Mouse (Mus musculus): ENCODE data around the gene Ppp2r5a.
A peak's percentile ranks its signal among the peaks of the same experiment; 100 is the strongest.
"Not testable (repeated sequence)": the region's sequence is repeated elsewhere in the genome, so short reads cannot be mapped to it uniquely, and the experiment has no call there.

Gene Ppp2r5a

GRCm38 (mm10) chr1:191403074-191403473, at the start of gene Ppp2r5a:
Ppp2r5a (minus strand) TSS chr1:191403272.
- no peak for DNase-seq

- no peak for DNase-seq
Observed at GRCm38 (mm10) chr1:191450614-191451013, 47.5 kb upstream of the Ppp2r5a start.

GRCm38 (mm10) chr1:191449537-191449936, 46.5 kb upstream of the Ppp2r5a start:
- DNase-seq = no peak

- peak; percentile 37 to 72 for DNase-seq
Observed at GRCm38 (mm10) chr1:191447391-191448016, 44.4 kb upstream of the Ppp2r5a start.

- DNase-seq = peak; percentile 64 to 89
Observed at GRCm38 (mm10) chr1:191446307-191446706, 43.2 kb upstream of the Ppp2r5a start.

GRCm38 (mm10) chr1:191445831-191446258, 42.8 kb upstream of the Ppp2r5a start:
- DNase-seq = peak; percentile 47 to 80

GRCm38 (mm10) chr1:191445401-191445800, 42.3 kb upstream of the Ppp2r5a start:
- DNase-seq = peak; percentile 64 to 87

- peak; percentile 56 to 80 for DNase-seq
Observed at GRCm38 (mm10) chr1:191444467-191444866, 41.4 kb upstream of the Ppp2r5a start.

- no peak for DNase-seq
Observed at GRCm38 (mm10) chr1:191439011-191439410, 35.9 kb upstream of the Ppp2r5a start.

- DNase-seq = no peak
Observed at GRCm38 (mm10) chr1:191438546-191438945, 35.5 kb upstream of the Ppp2r5a start.

GRCm38 (mm10) chr1:191436647-191437046, 33.6 kb upstream of the Ppp2r5a start:
- peak; percentile 55 to 79 for DNase-seq

GRCm38 (mm10) chr1:191435359-191435758, 32.3 kb upstream of the Ppp2r5a start:
- DNase-seq = peak; percentile 91 to 95

GRCm38 (mm10) chr1:191432531-191432930, 29.5 kb upstream of the Ppp2r5a start:
- DNase-seq = peak; percentile 79 to 87

- DNase-seq = no peak
Observed at GRCm38 (mm10) chr1:191432023-191432422, 29.0 kb upstream of the Ppp2r5a start.

- no peak for DNase-seq
Observed at GRCm38 (mm10) chr1:191430121-191430520, 27.0 kb upstream of the Ppp2r5a start.

GRCm38 (mm10) chr1:191425884-191426283, 22.8 kb upstream of the Ppp2r5a start:
- no peak for DNase-seq

GRCm38 (mm10) chr1:191423201-191423600, 20.1 kb upstream of the Ppp2r5a start:
- DNase-seq = no peak

GRCm38 (mm10) chr1:191422714-191423113, 19.6 kb upstream of the Ppp2r5a start:
- DNase-seq = not testable (repeated sequence)

GRCm38 (mm10) chr1:191422164-191422563, 19.1 kb upstream of the Ppp2r5a start:
- no peak for DNase-seq

- DNase-seq = no peak
Observed at GRCm38 (mm10) chr1:191421426-191421999, 18.4 kb upstream of the Ppp2r5a start.

- DNase-seq = peak; percentile 62 to 90
Observed at GRCm38 (mm10) chr1:191420930-191421404, 17.9 kb upstream of the Ppp2r5a start.

- DNase-seq = peak; percentile 47 to 69
Observed at GRCm38 (mm10) chr1:191419991-191420751, 17.1 kb upstream of the Ppp2r5a start.

- DNase-seq = no peak
Observed at GRCm38 (mm10) chr1:191419421-191419820, 16.3 kb upstream of the Ppp2r5a start.

GRCm38 (mm10) chr1:191418936-191419335, 15.9 kb upstream of the Ppp2r5a start:
- no peak for DNase-seq

All from kidney, postnatal 25 days (tissue).